Mouse (Mus musculus) megakaryocyte, embryonic 14.5 days (primary cell): Measurements from ENCODE around the gene Kcnh2. TPM values are rescaled to one million over a fixed set of nuclear protein-coding genes. Genes with fewer than 3 reads are reported as not detected.

Source experiments
- H3K27me3 ChIP-seq: replicated peaks from 2 replicates; pipeline ENCODE3; 2012; ENCODE audit warnings: inconsistent platforms
- H3K36me3 ChIP-seq: replicated peaks from 2 replicates; pipeline ENCODE3; 2012; ENCODE audit warnings: low read length, inconsistent platforms, mixed read lengths
- H3K4me1 ChIP-seq: 2 replicates; pipeline ENCODE4 v1.6.1; 2012; ENCODE audit warnings: inconsistent platforms
- H3K4me3 ChIP-seq: replicated peaks from 2 replicates; pipeline ENCODE3; 2012; ENCODE audit warnings: moderate library complexity, mild to moderate bottlenecking, inconsistent platforms
- H3K9me3 ChIP-seq: 2 replicates; pipeline ENCODE4 v1.6.1; 2012; ENCODE audit warnings: inconsistent platforms
- FLI1 ChIP-seq: IDR thresholded peaks from 2 replicates; pipeline ENCODE4 v1.6.1; 2012; ENCODE audit warnings: low read length, inconsistent platforms, mixed read lengths
- GATA1 ChIP-seq: IDR thresholded peaks from 3 replicates; pipeline ENCODE4 v1.6.1; 2012; ENCODE audit warnings: mixed read lengths, low read length, inconsistent platforms, borderline replicate concordance
- polyA plus RNA-seq: library from polyadenylated mRNA; stranded (reverse); fragments of >175 nt; gene quantifications from 2 replicates; pipeline ENCODE4 v1.2.3, GENCODE M21; 2012; ENCODE audit warnings: low replicate concordance; ENCODE audit not compliant: insufficient read depth

Gene Kcnh2
- polyA plus RNA-seq, 1 experiment, result 0.10 TPM

GRCm38 (mm10) chr5:24321711-24322682 lies 29.4 kb downstream of the Kcnh2 start:
- Histone ChIP-seq H3K4me3 (no peak overlapping the region), H3K27me3 (peaks cover 72% of the 10 kb centered on the region), H3K9me3 (no peaks in the 10 kb centered on the region), H3K36me3 (no peaks in the 10 kb centered on the region), H3K4me1 (peaks cover 11% of the 10 kb centered on the region)
- TF ChIP-seq FLI1, result no peak
- TF ChIP-seq GATA1, result no peak

GRCm38 (mm10) chr5:24320894-24321293 lies 30.5 kb downstream of the Kcnh2 start:
- Histone ChIP-seq H3K4me1 (peaks cover 11% of the 10 kb centered on the region), H3K27me3 (peaks cover 64% of the 10 kb centered on the region), H3K9me3 (no peaks in the 10 kb centered on the region), H3K4me3 (no peak overlapping the region), H3K36me3 (no peaks in the 10 kb centered on the region)
- no peak for TF ChIP-seq GATA1
- no peak for TF ChIP-seq FLI1

GRCm38 (mm10) chr5:24320467-24320813 lies 31.0 kb downstream of the Kcnh2 start:
- Histone ChIP-seq H3K4me1 (peaks cover 11% of the 10 kb centered on the region), H3K27me3 (peaks cover 60% of the 10 kb centered on the region), H3K36me3 (no peaks in the 10 kb centered on the region), H3K9me3 (peaks cover 1% of the 10 kb centered on the region), H3K4me3 (no peak overlapping the region)
- TF ChIP-seq FLI1, result no peak
- TF ChIP-seq GATA1, result no peak

- H3K36me3 ChIP-seq, result no peaks in the 10 kb centered on the region
- TF ChIP-seq GATA1 (no peak), FLI1 (no peak)
- H3K27me3 ChIP-seq, result peaks cover 57% of the 10 kb centered on the region
- peaks cover 11% of the 10 kb centered on the region for H3K4me1 ChIP-seq
- peak overlapping the region; percentile 62 for H3K4me3 ChIP-seq
- peaks cover 4% of the 10 kb centered on the region for H3K9me3 ChIP-seq
These were observed 31.5 kb downstream of the Kcnh2 start for GRCm38 (mm10) chr5:24319776-24320466.

- Histone ChIP-seq H3K4me3 (no peak overlapping the region), H3K4me1 (no peaks in the 10 kb centered on the region), H3K36me3 (no peaks in the 10 kb centered on the region), H3K9me3 (peaks cover 40% of the 10 kb centered on the region), H3K27me3 (peaks cover 34% of the 10 kb centered on the region)
- TF ChIP-seq GATA1 (no peak), FLI1 (no peak)
These were observed 42.2 kb downstream of the Kcnh2 start for GRCm38 (mm10) chr5:24309223-24309622.

- peaks cover 34% of the 10 kb centered on the region for H3K9me3 ChIP-seq
- TF ChIP-seq GATA1 (no peak), FLI1 (no peak)
- peaks cover 38% of the 10 kb centered on the region for H3K27me3 ChIP-seq
- H3K36me3 ChIP-seq, result no peaks in the 10 kb centered on the region
- H3K4me3 ChIP-seq, result no peak overlapping the region
- no peaks in the 10 kb centered on the region for H3K4me1 ChIP-seq
These were observed 42.8 kb downstream of the Kcnh2 start for GRCm38 (mm10) chr5:24308621-24309020.

- no peak overlapping the region for H3K4me3 ChIP-seq
- H3K4me1 ChIP-seq, result peaks cover 7% of the 10 kb centered on the region
- H3K9me3 ChIP-seq, result peaks cover 24% of the 10 kb centered on the region
- TF ChIP-seq FLI1, result no peak
- TF ChIP-seq GATA1, result no peak
- H3K27me3 ChIP-seq, result peaks cover 43% of the 10 kb centered on the region
- no peaks in the 10 kb centered on the region for H3K36me3 ChIP-seq
These were observed 44.2 kb downstream of the Kcnh2 start for GRCm38 (mm10) chr5:24307118-24307777.

GRCm38 (mm10) chr5:24303199-24303598 lies 48.2 kb downstream of the Kcnh2 start:
- Histone ChIP-seq H3K9me3 (peaks cover 7% of the 10 kb centered on the region), H3K4me1 (peaks cover 9% of the 10 kb centered on the region), H3K27me3 (peaks cover 61% of the 10 kb centered on the region), H3K36me3 (no peaks in the 10 kb centered on the region), H3K4me3 (peak overlapping the region; percentile 7)
- TF ChIP-seq FLI1, result no peak
- TF ChIP-seq GATA1, result no peak

GRCm38 (mm10) chr5:24299845-24300589 lies 51.4 kb downstream of the Kcnh2 start:
- H3K4me3 ChIP-seq, result peak overlapping the region; percentile 5
- TF ChIP-seq GATA1 (no peak), FLI1 (no peak)
- H3K27me3 ChIP-seq, result peaks cover 55% of the 10 kb centered on the region

More at GRCm38 (mm10) chr5:24299845-24300589, 51.4 kb downstream of the Kcnh2 start:
- H3K4me1 ChIP-seq, result peaks cover 9% of the 10 kb centered on the region
- H3K36me3 ChIP-seq, result no peaks in the 10 kb centered on the region
- H3K9me3 ChIP-seq, result peaks cover 12% of the 10 kb centered on the region
